Mouse (Mus musculus): ENCODE results near the gene C1qc. TPM values are rescaled to one million over a fixed set of nuclear protein-coding genes. Genes with fewer than 3 reads are reported as not detected.

Gene C1qc
- polyA plus RNA-seq, 1 experiment, result not detected

GRCm38 (mm10) chr4:136887714-136888113, 5.2 kb downstream of the C1qc start:
- peaks cover 65% of the 10 kb centered on the region for H3K27me3 ChIP-seq (ENCODE audit: control insufficient read depth, insufficient read depth, insufficient read length)
- H3ac ChIP-seq (ENCODE audit: control insufficient read depth, insufficient read length, low read depth), result no peak overlapping the region
- H3K79me2 ChIP-seq (ENCODE audit: control insufficient read depth, insufficient read depth), result no peaks in the 10 kb centered on the region
- H3K79me3 ChIP-seq (ENCODE audit: low read depth), result no peaks in the 10 kb centered on the region
- no peak for TF ChIP-seq FOSL1 (IDR thresholded peaks at IDR 0.05; ENCODE audit: insufficient read depth, low read length, poor library complexity, severe bottlenecking)
- TF ChIP-seq CEBPB (IDR thresholded peaks at IDR 0.05; ENCODE audit: low read depth), result no peak
- TF ChIP-seq MYOG (IDR thresholded peaks at IDR 0.05; ENCODE audit: control insufficient read depth, extremely low read depth, insufficient read length), result no peak
- no peak for TF ChIP-seq USF1 (IDR thresholded peaks at IDR 0.05; ENCODE audit: low read depth)
- TF ChIP-seq CTCF (IDR thresholded peaks at IDR 0.05; ENCODE audit: control insufficient read depth, insufficient read depth, insufficient read length), result no peak
- TF ChIP-seq MAX (IDR thresholded peaks at IDR 0.05), result no peak
- no peak for TF ChIP-seq MYOD1 (IDR thresholded peaks at IDR 0.05; ENCODE audit: control insufficient read depth, insufficient read length, low read depth)
- H3K4me3 ChIP-seq (ENCODE audit: insufficient read depth, poor library complexity, severe bottlenecking), result no peak overlapping the region
- no peaks in the 10 kb centered on the region for H3K36me3 ChIP-seq (ENCODE audit: control insufficient read depth, insufficient read depth)

GRCm38 (mm10) chr4:136886101-136886500, 6.8 kb downstream of the C1qc start, which contains the start of gene C1qb:
Gene C1qb, minus strand, starts transcription at chr4:136886187.
- Histone ChIP-seq H3K27me3 (ENCODE audit: control insufficient read depth, insufficient read depth, insufficient read length) (peaks cover 56% of the 10 kb centered on the region), H3K79me2 (ENCODE audit: control insufficient read depth, insufficient read depth) (no peaks in the 10 kb centered on the region), H3K4me3 (ENCODE audit: insufficient read depth, poor library complexity, severe bottlenecking) (no peak within 1 kb of the TSS), H3K79me3 (ENCODE audit: low read depth) (no peaks in the 10 kb centered on the region), H3ac (ENCODE audit: control insufficient read depth, insufficient read length, low read depth) (no peak within 1 kb of the TSS), H3K36me3 (ENCODE audit: control insufficient read depth, insufficient read depth) (no peaks in the 10 kb centered on the region)
- TF ChIP-seq CEBPB (IDR thresholded peaks at IDR 0.05; ENCODE audit: low read depth), result no peak
- TF ChIP-seq MAX (IDR thresholded peaks at IDR 0.05), result no peak
- TF ChIP-seq MYOD1 (IDR thresholded peaks at IDR 0.05; ENCODE audit: control insufficient read depth, insufficient read length, low read depth), result no peak
- no peak for TF ChIP-seq CTCF (IDR thresholded peaks at IDR 0.05; ENCODE audit: control insufficient read depth, insufficient read depth, insufficient read length)
- TF ChIP-seq USF1 (IDR thresholded peaks at IDR 0.05; ENCODE audit: low read depth), result no peak
- TF ChIP-seq MYOG (IDR thresholded peaks at IDR 0.05; ENCODE audit: control insufficient read depth, extremely low read depth, insufficient read length), result no peak
- no peak for TF ChIP-seq FOSL1 (IDR thresholded peaks at IDR 0.05; ENCODE audit: insufficient read depth, low read length, poor library complexity, severe bottlenecking)

GRCm38 (mm10) chr4:136878601-136879000, 14.3 kb downstream of the C1qc start:
- no peak for TF ChIP-seq CTCF (IDR thresholded peaks at IDR 0.05; ENCODE audit: control insufficient read depth, insufficient read depth, insufficient read length)
- no peak for TF ChIP-seq CEBPB (IDR thresholded peaks at IDR 0.05; ENCODE audit: low read depth)
- no peak for TF ChIP-seq FOSL1 (IDR thresholded peaks at IDR 0.05; ENCODE audit: insufficient read depth, low read length, poor library complexity, severe bottlenecking)
- no peak for TF ChIP-seq MYOG (IDR thresholded peaks at IDR 0.05; ENCODE audit: control insufficient read depth, extremely low read depth, insufficient read length)
- TF ChIP-seq MAX (IDR thresholded peaks at IDR 0.05), result no peak
- no peak for TF ChIP-seq USF1 (IDR thresholded peaks at IDR 0.05; ENCODE audit: low read depth)
- TF ChIP-seq MYOD1 (IDR thresholded peaks at IDR 0.05; ENCODE audit: control insufficient read depth, insufficient read length, low read depth), result no peak
- Histone ChIP-seq H3K79me3 (ENCODE audit: low read depth) (no peaks in the 10 kb centered on the region), H3K27me3 (ENCODE audit: control insufficient read depth, insufficient read depth, insufficient read length) (peaks cover 26% of the 10 kb centered on the region), H3K4me3 (ENCODE audit: insufficient read depth, poor library complexity, severe bottlenecking) (no peak overlapping the region), H3ac (ENCODE audit: control insufficient read depth, insufficient read length, low read depth) (no peak overlapping the region), H3K79me2 (ENCODE audit: control insufficient read depth, insufficient read depth) (no peaks in the 10 kb centered on the region), H3K36me3 (ENCODE audit: control insufficient read depth, insufficient read depth) (no peaks in the 10 kb centered on the region)

- H3ac ChIP-seq (ENCODE audit: control insufficient read depth, insufficient read length, low read depth), result no peak overlapping the region
- no peak for TF ChIP-seq CTCF (IDR thresholded peaks at IDR 0.05; ENCODE audit: control insufficient read depth, insufficient read depth, insufficient read length)
- no peak for TF ChIP-seq MYOG (IDR thresholded peaks at IDR 0.05; ENCODE audit: control insufficient read depth, extremely low read depth, insufficient read length)
- no peak for TF ChIP-seq FOSL1 (IDR thresholded peaks at IDR 0.05; ENCODE audit: insufficient read depth, low read length, poor library complexity, severe bottlenecking)
- TF ChIP-seq MYOD1 (IDR thresholded peaks at IDR 0.05; ENCODE audit: control insufficient read depth, insufficient read length, low read depth), result no peak
- no peak for TF ChIP-seq CEBPB (IDR thresholded peaks at IDR 0.05; ENCODE audit: low read depth)
- TF ChIP-seq MAX (IDR thresholded peaks at IDR 0.05), result no peak
- TF ChIP-seq USF1 (IDR thresholded peaks at IDR 0.05; ENCODE audit: low read depth), result no peak
- H3K4me3 ChIP-seq (ENCODE audit: insufficient read depth, poor library complexity, severe bottlenecking), result no peak overlapping the region
- H3K79me2 ChIP-seq (ENCODE audit: control insufficient read depth, insufficient read depth), result no peaks in the 10 kb centered on the region
- H3K27me3 ChIP-seq (ENCODE audit: control insufficient read depth, insufficient read depth, insufficient read length), result peaks cover 29% of the 10 kb centered on the region
- no peaks in the 10 kb centered on the region for H3K36me3 ChIP-seq (ENCODE audit: control insufficient read depth, insufficient read depth)
- H3K79me3 ChIP-seq (ENCODE audit: low read depth), result no peaks in the 10 kb centered on the region
Measured at GRCm38 (mm10) chr4:136878171-136878570, 14.7 kb downstream of the C1qc start.

- H3ac ChIP-seq (ENCODE audit: control insufficient read depth, insufficient read length, low read depth), result no peak overlapping the region
- H3K36me3 ChIP-seq (ENCODE audit: control insufficient read depth, insufficient read depth), result no peaks in the 10 kb centered on the region
- H3K79me2 ChIP-seq (ENCODE audit: control insufficient read depth, insufficient read depth), result no peaks in the 10 kb centered on the region
- TF ChIP-seq CEBPB (IDR thresholded peaks at IDR 0.05; ENCODE audit: low read depth) (no peak), CTCF (IDR thresholded peaks at IDR 0.05; ENCODE audit: control insufficient read depth, insufficient read depth, insufficient read length) (peak; percentile 27)
- H3K27me3 ChIP-seq (ENCODE audit: control insufficient read depth, insufficient read depth, insufficient read length), result peaks cover 32% of the 10 kb centered on the region
- no peak overlapping the region for H3K4me3 ChIP-seq (ENCODE audit: insufficient read depth, poor library complexity, severe bottlenecking)
- no peaks in the 10 kb centered on the region for H3K79me3 ChIP-seq (ENCODE audit: low read depth)
Measured at GRCm38 (mm10) chr4:136876971-136877370, 15.9 kb downstream of the C1qc start.

- no peak overlapping the region for H3ac ChIP-seq (ENCODE audit: control insufficient read depth, insufficient read length, low read depth)
- no peaks in the 10 kb centered on the region for H3K36me3 ChIP-seq (ENCODE audit: control insufficient read depth, insufficient read depth)
- H3K27me3 ChIP-seq (ENCODE audit: control insufficient read depth, insufficient read depth, insufficient read length), result peaks cover 28% of the 10 kb centered on the region
- no peak for TF ChIP-seq MYOG (IDR thresholded peaks at IDR 0.05; ENCODE audit: control insufficient read depth, extremely low read depth, insufficient read length)
- TF ChIP-seq USF1 (IDR thresholded peaks at IDR 0.05; ENCODE audit: low read depth), result no peak
- TF ChIP-seq FOSL1 (IDR thresholded peaks at IDR 0.05; ENCODE audit: insufficient read depth, low read length, poor library complexity, severe bottlenecking), result no peak
- no peak for TF ChIP-seq MYOD1 (IDR thresholded peaks at IDR 0.05; ENCODE audit: control insufficient read depth, insufficient read length, low read depth)
- no peak for TF ChIP-seq CEBPB (IDR thresholded peaks at IDR 0.05; ENCODE audit: low read depth)
- TF ChIP-seq MAX (IDR thresholded peaks at IDR 0.05), result no peak
- no peak for TF ChIP-seq CTCF (IDR thresholded peaks at IDR 0.05; ENCODE audit: control insufficient read depth, insufficient read depth, insufficient read length)
- no peak overlapping the region for H3K4me3 ChIP-seq (ENCODE audit: insufficient read depth, poor library complexity, severe bottlenecking)
- H3K79me2 ChIP-seq (ENCODE audit: control insufficient read depth, insufficient read depth), result no peaks in the 10 kb centered on the region
- no peaks in the 10 kb centered on the region for H3K79me3 ChIP-seq (ENCODE audit: low read depth)
Measured at GRCm38 (mm10) chr4:136875012-136875411, 17.9 kb downstream of the C1qc start.

All from C2C12 (cell line).